Mouse (Mus musculus) liver, adult 2 months (tissue): ENCODE measurements around the gene Polr2b. TPM values are rescaled to one million over a fixed set of nuclear protein-coding genes. Genes with fewer than 3 reads are reported as not detected.

Experiments
- DNase-seq: peaks from one replicate; pipeline ENCODE4 v3.0.0-alpha.2; 2011; ENCODE audit warnings: low read depth, low spot score; ENCODE audit errors: extremely low read depth
- H3K27ac ChIP-seq: fragments of 200-500 bp; replicated peaks from 2 replicates; pipeline ENCODE4 v1.5.1; 2012; ENCODE audit warnings: low read depth, mild to moderate bottlenecking, control low read depth, inconsistent platforms, low read length; ENCODE audit not compliant: insufficient read depth
- H3K27me3 ChIP-seq: fragments of 200-500 bp; 2 replicates; pipeline ENCODE4 v1.6.1; 2012; ENCODE audit warnings: mild to moderate bottlenecking, moderate library complexity, low read length, inconsistent platforms; ENCODE audit not compliant: control insufficient read depth, insufficient read depth
- H3K36me3 ChIP-seq: fragments of 200-500 bp; 2 replicates; pipeline ENCODE4 v1.6.1; 2012; ENCODE audit warnings: low read length, inconsistent platforms; ENCODE audit not compliant: control insufficient read depth, insufficient read depth
- H3K4me1 ChIP-seq: fragments of 200-500 bp; 2 replicates; pipeline ENCODE4 v1.6.1; 2011; ENCODE audit warnings: low read length; ENCODE audit not compliant: control insufficient read depth, insufficient read depth
- H3K4me3 ChIP-seq: fragments of 200-500 bp; 2 replicates; pipeline ENCODE4 v1.5.1; 2011; ENCODE audit warnings: low read depth, mild to moderate bottlenecking, control low read depth, low read length, moderate library complexity; ENCODE audit not compliant: insufficient read depth
- H3K79me2 ChIP-seq: fragments of 200-500 bp; 2 replicates; pipeline ENCODE4 v1.6.1; 2012; ENCODE audit warnings: inconsistent platforms, mild to moderate bottlenecking, low read length, moderate library complexity; ENCODE audit not compliant: control insufficient read depth, insufficient read depth
- H3K9ac ChIP-seq: fragments of 200-500 bp; 2 replicates; pipeline ENCODE4 v1.6.1; 2012; ENCODE audit warnings: low read depth, mild to moderate bottlenecking, control low read depth, inconsistent platforms, low read length
- CTCF ChIP-seq: fragments of 200-500 bp; IDR thresholded peaks from 2 replicates; pipeline ENCODE4 v1.5.1; 2011; ENCODE audit warnings: low read depth, low read length, control low read depth
- POLR2A ChIP-seq: fragments of 200-500 bp; IDR thresholded peaks from 2 replicates; pipeline ENCODE4 v1.6.1; 2011; ENCODE audit warnings: low read length, control low read depth; ENCODE audit not compliant: insufficient read depth; ENCODE audit errors: extremely low read depth
- WGBS: fragments of 180-500 bp; shearing (Covaris S2); methylation state at CpG from one replicate; pipeline ENCODE4 v1.1.7; 2018; 5-methylcytosine and 5-hydroxymethylcytosine counted together
- polyA plus RNA-seq: library from polyadenylated mRNA; depleted of rRNA; stranded (reverse); fragments of >200 nt; gene quantifications from 2 replicates; pipeline ENCODE4 v1.2.3, GENCODE M21; 2012
- total RNA-seq: library from RNA; depleted of rRNA; stranded (reverse); fragments of >200 nt; gene quantifications from 2 replicates; pipeline ENCODE4 v1.2.3, GENCODE M21; 2014

Gene Polr2b
- total and polyA plus RNA-seq, 2 experiments, result 31.0 to 43.3 TPM

DNA sequence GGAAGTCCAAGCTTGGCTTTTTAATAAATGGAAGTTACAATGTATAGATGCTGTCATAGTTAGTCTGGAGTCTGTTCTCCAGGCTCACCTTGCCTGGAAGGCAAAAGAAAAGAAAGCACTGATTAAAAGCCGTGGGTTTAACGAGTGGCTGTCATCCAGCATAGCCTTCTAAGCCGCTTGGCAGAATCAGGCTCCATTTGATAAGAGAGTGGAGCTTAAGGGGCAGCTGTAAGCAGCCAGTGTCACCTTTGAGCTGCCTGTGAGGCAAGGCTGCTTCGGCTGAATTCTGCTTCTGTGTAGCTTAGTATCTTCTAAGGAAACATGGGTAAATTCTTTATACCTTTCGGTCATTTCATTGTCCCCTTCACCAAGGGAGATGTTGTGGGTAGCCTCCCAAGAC is 23.0 kb upstream of the Polr2b start:
- no peak for DNase-seq
- H3K79me2 ChIP-seq, result 0 out of 2 replicates have a peak, but pooled peaks cover 3% of the 10 kb centered on the region
- peaks cover 18% of the 10 kb centered on the region for H3K36me3 ChIP-seq
- H3K9ac ChIP-seq, result no peak overlapping the region
- H3K27ac ChIP-seq, result no peak overlapping the region
- 88% methylated on average over 5 of the region's 5 CpGs for WGBS
- TF ChIP-seq POLR2A, result no peak
- TF ChIP-seq CTCF, result no peak
- H3K4me1 ChIP-seq, result no peaks in the 10 kb centered on the region
- H3K27me3 ChIP-seq, result no peaks in the 10 kb centered on the region
- no peak overlapping the region for H3K4me3 ChIP-seq

DNA sequence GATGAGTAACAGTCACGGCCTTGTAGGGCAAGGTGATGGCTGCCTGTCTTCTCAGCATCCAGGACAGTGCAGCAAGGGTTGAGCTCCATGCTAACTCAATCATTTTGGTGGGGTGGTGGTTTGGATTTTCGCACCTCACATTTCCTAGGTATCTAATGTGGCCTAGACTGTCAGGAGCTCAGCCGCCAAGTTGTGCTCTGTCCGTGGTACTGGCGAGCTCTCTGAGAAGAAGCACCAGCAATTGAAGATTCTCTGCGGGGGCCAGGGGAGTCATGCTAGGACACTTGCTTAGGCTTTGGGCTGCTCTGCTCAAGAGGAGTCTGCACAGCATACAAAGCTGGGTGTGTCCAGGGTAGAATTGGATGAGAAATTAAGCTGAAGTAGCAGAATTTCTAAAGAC is 22.0 kb upstream of the Polr2b start:
- TF ChIP-seq CTCF (no peak), POLR2A (no peak)
- H3K79me2 ChIP-seq, result no peaks in the 10 kb centered on the region
- H3K27me3 ChIP-seq, result no peaks in the 10 kb centered on the region
- H3K9ac ChIP-seq, result no peak overlapping the region
- no peak for DNase-seq
- H3K4me1 ChIP-seq, result no peaks in the 10 kb centered on the region
- peaks cover 14% of the 10 kb centered on the region for H3K36me3 ChIP-seq
- H3K4me3 ChIP-seq, result no peak overlapping the region
- H3K27ac ChIP-seq, result no peak overlapping the region
- WGBS, result 86% methylated on average over 6 of the region's 6 CpGs

DNA sequence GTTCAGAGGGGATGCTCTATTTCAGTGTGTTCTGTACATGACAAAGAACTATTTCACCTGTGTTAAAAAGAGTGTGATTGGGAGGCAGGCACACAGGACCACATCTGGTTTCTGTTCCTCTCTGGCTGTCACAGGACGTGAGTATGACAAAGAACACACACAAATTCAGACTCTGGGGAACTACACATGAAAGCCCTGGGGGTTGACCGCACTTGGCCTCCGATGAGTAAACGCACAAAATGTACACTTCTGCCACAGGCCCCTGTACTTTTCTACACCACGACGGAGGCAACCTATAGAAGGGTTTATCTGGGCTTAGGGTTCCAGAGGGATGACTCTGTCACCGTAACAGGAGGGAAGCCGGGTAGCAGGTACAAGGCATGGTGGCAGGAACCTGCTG is 20.3 kb upstream of the Polr2b start:
- WGBS, result 81% methylated on average over 8 of the region's 8 CpGs
- Histone ChIP-seq H3K27ac (no peak overlapping the region), H3K79me2 (no peaks in the 10 kb centered on the region), H3K4me3 (no peak overlapping the region), H3K36me3 (peaks cover 20% of the 10 kb centered on the region), H3K27me3 (no peaks in the 10 kb centered on the region), H3K9ac (no peak overlapping the region), H3K4me1 (no peaks in the 10 kb centered on the region)
- no peak for TF ChIP-seq POLR2A
- TF ChIP-seq CTCF, result no peak
- no peak for DNase-seq

DNA sequence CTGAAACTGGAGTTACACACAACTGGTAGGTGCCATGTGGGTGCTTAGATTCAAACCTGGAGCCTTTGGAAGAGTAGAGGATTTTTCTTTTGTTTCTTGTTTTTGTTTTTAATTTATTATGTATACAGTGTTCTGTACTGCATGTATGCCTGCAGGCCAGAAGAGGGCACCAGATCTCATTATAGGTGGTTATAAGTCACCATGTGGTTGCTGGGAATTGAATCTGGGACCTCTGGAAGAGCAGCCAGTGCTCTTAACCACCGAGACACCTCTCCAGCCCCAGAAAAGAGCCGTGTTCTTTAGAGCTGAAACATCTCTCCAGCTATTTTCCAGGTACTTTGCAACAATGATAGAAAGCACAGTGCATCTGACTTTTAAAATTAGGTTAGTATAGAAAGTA is 19.3 kb upstream of the Polr2b start:
- no peak for DNase-seq
- TF ChIP-seq CTCF (no peak), POLR2A (no peak)
- 96% methylated on average over 2 of the region's 2 CpGs for WGBS
- H3K4me3 ChIP-seq, result no peak overlapping the region
- H3K27ac ChIP-seq, result no peak overlapping the region
- peaks cover 20% of the 10 kb centered on the region for H3K36me3 ChIP-seq
- no peaks in the 10 kb centered on the region for H3K27me3 ChIP-seq
- H3K9ac ChIP-seq, result no peak overlapping the region
- H3K4me1 ChIP-seq, result no peaks in the 10 kb centered on the region
- no peaks in the 10 kb centered on the region for H3K79me2 ChIP-seq

DNA sequence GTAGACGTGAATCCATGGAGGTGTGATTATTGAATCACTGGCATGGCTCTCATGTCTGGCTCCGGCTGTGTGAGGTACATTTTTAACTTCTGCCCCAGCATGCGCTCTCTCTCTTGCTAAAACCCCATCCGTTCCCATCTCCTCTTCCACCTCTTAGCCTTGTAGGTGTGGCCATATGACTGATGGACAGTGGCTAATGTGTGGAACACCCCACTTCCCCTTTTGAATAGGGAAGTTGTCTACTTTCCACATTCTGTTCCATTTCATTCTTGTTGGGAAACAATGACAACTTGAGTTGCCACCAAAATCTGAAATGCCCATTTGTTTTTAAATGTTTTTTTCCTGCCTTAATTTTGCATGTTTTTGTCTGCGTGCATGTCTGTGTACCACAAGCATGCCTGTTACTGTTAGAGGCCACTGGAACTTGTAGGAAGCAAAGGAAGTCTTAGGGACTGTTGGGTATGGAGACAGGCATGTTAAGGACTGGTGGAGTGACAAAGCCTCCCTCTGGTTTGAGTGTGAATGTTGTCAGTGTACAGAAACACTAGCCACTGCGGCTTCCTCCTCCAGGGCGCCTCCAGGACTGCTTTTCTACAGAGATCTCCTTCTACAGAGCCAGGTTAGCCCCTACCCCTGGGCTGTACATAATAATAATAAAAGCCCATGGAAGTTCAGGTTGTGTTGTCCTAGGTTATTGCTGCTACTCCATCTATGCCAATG is 17.0 kb upstream of the Polr2b start:
- TF ChIP-seq POLR2A (no peak), CTCF (no peak)
- H3K27me3 ChIP-seq, result no peaks in the 10 kb centered on the region
- WGBS, result 89% methylated on average over 7 of the region's 7 CpGs
- DNase-seq, result no peak
- peaks cover 23% of the 10 kb centered on the region for H3K36me3 ChIP-seq
- no peak overlapping the region for H3K27ac ChIP-seq
- H3K4me1 ChIP-seq, result no peaks in the 10 kb centered on the region
- no peak overlapping the region for H3K9ac ChIP-seq
- H3K4me3 ChIP-seq, result no peak overlapping the region
- no peaks in the 10 kb centered on the region for H3K79me2 ChIP-seq

DNA sequence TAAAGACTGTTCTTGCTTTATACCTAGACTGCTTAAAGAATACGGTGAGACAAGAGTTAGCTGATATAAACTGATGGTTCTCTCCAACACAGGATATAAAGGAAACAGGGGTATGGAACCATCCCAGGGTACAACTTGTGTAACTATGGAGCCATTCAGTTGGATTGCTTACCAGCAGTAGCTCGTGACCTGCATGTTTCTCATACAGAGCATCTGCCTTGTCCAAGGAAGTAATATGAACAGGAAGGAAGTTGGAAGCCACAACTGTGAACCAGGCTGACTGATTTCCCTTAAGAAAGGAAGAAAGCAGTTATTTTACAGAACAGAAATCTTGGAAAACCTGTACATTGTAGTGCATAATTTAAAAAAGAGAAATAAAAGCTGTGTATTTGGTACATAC is 10.5 kb upstream of the Polr2b start:
- H3K27me3 ChIP-seq, result no peaks in the 10 kb centered on the region
- H3K36me3 ChIP-seq, result peaks cover 22% of the 10 kb centered on the region
- no peak for DNase-seq
- H3K27ac ChIP-seq, result no peak overlapping the region
- no peaks in the 10 kb centered on the region for H3K79me2 ChIP-seq
- no peak overlapping the region for H3K4me3 ChIP-seq
- no peak overlapping the region for H3K9ac ChIP-seq
- WGBS, result 86% methylated on average over 2 of the region's 2 CpGs
- no peaks in the 10 kb centered on the region for H3K4me1 ChIP-seq
- TF ChIP-seq POLR2A, result no peak
- no peak for TF ChIP-seq CTCF
